Mouse (Mus musculus) ES-E14 (cell line): ENCODE measurements around the gene C1qtnf3.

ENCODE experiments used
- CHD2 ChIP-seq: IDR thresholded peaks from 2 replicates; pipeline ENCODE4 v1.6.1; 2014; ENCODE audit warnings: mild to moderate bottlenecking, low read depth, low read length, inconsistent platforms
- HCFC1 ChIP-seq: IDR thresholded peaks from 2 replicates; pipeline ENCODE4 v1.6.1; 2012; ENCODE audit warnings: low read length, inconsistent platforms, borderline replicate concordance; ENCODE audit not compliant: insufficient read depth

GRCm38 (mm10) chr15:11003791-11004190 is 51.7 kb downstream of the C1qtnf3 start:
- no peak for TF ChIP-seq CHD2
- no peak for TF ChIP-seq HCFC1
